In the genomic region with DNA sequence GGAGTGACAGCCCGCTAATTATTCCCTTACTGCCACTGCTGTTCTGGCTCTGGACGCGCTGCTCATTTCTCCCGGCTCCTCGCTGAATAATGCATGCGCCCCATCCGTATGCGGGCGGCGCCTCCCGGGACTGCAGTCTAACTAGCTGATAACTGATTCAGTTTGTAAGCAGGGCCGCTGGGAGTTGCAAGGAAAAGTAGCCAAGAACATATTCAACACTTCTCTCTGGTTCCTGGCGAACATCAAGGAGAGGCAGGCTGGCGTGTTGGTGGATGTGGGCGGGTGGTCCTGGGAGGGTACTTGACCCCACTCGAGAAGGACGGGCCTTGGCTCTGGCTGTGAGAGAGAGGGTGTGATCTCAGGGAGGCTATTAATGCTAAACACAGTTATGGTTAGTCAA, we compare ENCODE assay signal across 9 mouse cellular contexts. TPM values are rescaled to one million over a fixed set of nuclear protein-coding genes. Genes with fewer than 3 reads are reported as not detected.
A peak's percentile ranks its signal among the peaks of the same experiment; 100 is the strongest.
DNase-seq lines count a peak whose midpoint lies in the region; ATAC-seq lines count a peak whose summit lies in the region.
"Had no signal": no experiment of that assay in that cellular context is flagged by ENCODE, and none has a peak within 500 bp of the region (broad histone marks: within the 10 kb centered on the region; RNA-seq: fewer than 3 reads in every experiment).

No protein-coding gene starts in this region.

- peak overlapping the region; percentile 29 for H3K4me3 ChIP-seq in embryonic facial prominence, embryonic 15.5 days (replicated peaks)
- peak overlapping the region; percentile 24; the same call in 1 of the 2 replicates for H3K4me3 ChIP-seq in kidney, embryonic 14.5 days (ENCODE audit: low read length)
- no peak overlapping the region for H3K4me3 ChIP-seq in neural tube, embryonic 11.5 days (ENCODE audit: low read depth, low read length)

- H3K9me3 ChIP-seq in embryonic facial prominence, embryonic 15.5 days (replicated peaks): no peaks in the 10 kb centered on the region
- no peaks in the 10 kb centered on the region for H3K9me3 ChIP-seq in kidney, embryonic 14.5 days (ENCODE audit: control insufficient read depth, low read length)
- H3K9me3 ChIP-seq in neural tube, embryonic 11.5 days (ENCODE audit: control insufficient read depth, low read length): no peaks in the 10 kb centered on the region

- no peaks in the 10 kb centered on the region for H3K36me3 ChIP-seq in embryonic facial prominence, embryonic 15.5 days
- no peaks in the 10 kb centered on the region for H3K36me3 ChIP-seq in kidney, embryonic 14.5 days (ENCODE audit: control insufficient read depth, insufficient read depth, low read length)
- no peaks in the 10 kb centered on the region for H3K36me3 ChIP-seq in neural tube, embryonic 11.5 days (ENCODE audit: control insufficient read depth, insufficient read depth, low read length)

- intact Hi-C loops in left cerebral cortex, postnatal 4 days (cut with DNase I): loop anchor here (10.0 kb wide), 2 partner anchors 93 to 283 kb away; no protein-coding TSS in a partner anchor

- H3K27me3 ChIP-seq in embryonic facial prominence, embryonic 15.5 days: peaks cover 13% of the 10 kb centered on the region; the same call in 1 of the 2 replicates
- H3K27me3 ChIP-seq in kidney, embryonic 14.5 days (ENCODE audit: control insufficient read depth, insufficient read depth, low read length): peaks cover 4% of the 10 kb centered on the region
- no peaks in the 10 kb centered on the region for H3K27me3 ChIP-seq in neural tube, embryonic 11.5 days (ENCODE audit: control insufficient read depth, insufficient read depth, low read length)

- DNase-seq in brain, adult 2 months (ENCODE audit: low read depth, low spot score): peak; percentile 88
- peak; percentile 69 to 78 for DNase-seq in heart, adult 9 months (ENCODE audit: low spot score in 2 of 2)
- peak; percentile 63 for DNase-seq in left cerebral cortex, postnatal 4 days
- DNase-seq in neural tube, embryonic 11.5 days (ENCODE audit: low spot score): peak; percentile 84
- DNase-seq in spleen, adult 18-20 months: no peak

- ATAC-seq in embryonic facial prominence, embryonic 15.5 days (ENCODE audit: insufficient number of reproducible peaks, low FRiP score, low TSS enrichment, low read depth): peak; percentile 50; the same call in 1 of the 2 replicates
- ATAC-seq in kidney, embryonic 14.5 days (ENCODE audit: low FRiP score, low TSS enrichment): peak; percentile 60; the same call in 1 of the 2 replicates
- ATAC-seq in neural tube, embryonic 11.5 days (ENCODE audit: insufficient read depth, low FRiP score, low TSS enrichment): peak; percentile 49; the same call in 1 of the 2 replicates

- peaks cover 16% of the 10 kb centered on the region for H3K4me1 ChIP-seq in embryonic facial prominence, embryonic 15.5 days
- H3K4me1 ChIP-seq in kidney, embryonic 14.5 days (ENCODE audit: control insufficient read depth, insufficient read depth, low read length): peaks cover 16% of the 10 kb centered on the region
- peaks cover 26% of the 10 kb centered on the region for H3K4me1 ChIP-seq in neural tube, embryonic 11.5 days (ENCODE audit: control insufficient read depth, insufficient read depth, low read length)

- no peak overlapping the region for H3K27ac ChIP-seq in embryonic facial prominence, embryonic 15.5 days (replicated peaks)
- no peak overlapping the region for H3K27ac ChIP-seq in kidney, embryonic 14.5 days (ENCODE audit: low read depth, low read length)
- H3K27ac ChIP-seq in neural tube, embryonic 11.5 days (ENCODE audit: low read depth, low read length): peak overlapping the region; percentile 88

- H3K9ac ChIP-seq in embryonic facial prominence, embryonic 15.5 days: no peak overlapping the region
- no peak overlapping the region for H3K9ac ChIP-seq in kidney, embryonic 14.5 days (ENCODE audit: low read depth, low read length)
- peak overlapping the region; percentile 36; the same call in 1 of the 2 replicates for H3K9ac ChIP-seq in neural tube, embryonic 11.5 days (ENCODE audit: low read length)

- WGBS in embryonic facial prominence, embryonic 15.5 days: 8% methylated on average over 17 of the region's 17 CpGs
- 7% methylated on average over 17 of the region's 17 CpGs for whole genome bisulfite sequencing in kidney, embryonic 14.5 days
- WGBS in neural tube, embryonic 11.5 days: 6% methylated on average over 17 of the region's 17 CpGs

- peak overlapping the region; percentile 60 for H3K4me2 ChIP-seq in embryonic facial prominence, embryonic 15.5 days (replicated peaks)
- peak overlapping the region; percentile 48 for H3K4me2 ChIP-seq in kidney, embryonic 14.5 days (replicated peaks; ENCODE audit: low read depth, low read length)
- H3K4me2 ChIP-seq in neural tube, embryonic 11.5 days (ENCODE audit: low read depth): peak overlapping the region; percentile 55

RNA-seq across cellular contexts. Expression of a gene that starts 28.4 kb away (rescaled TPM):
- polyA plus RNA-seq in embryonic facial prominence, embryonic 15.5 days (2015; fragmentation: Nextera tagmentation; extraction: Ambion mirVana): not detected in 2 replicates
- not detected in 2 replicates for polyA plus RNA-seq in kidney, embryonic 14.5 days (2014; fragmentation: Nextera tagmentation; extraction: Ambion mirVana)
- not detected for total RNA-seq in left cerebral cortex, postnatal 4 days (2021)
- polyA plus RNA-seq in neural tube, embryonic 11.5 days (2014; fragmentation: Nextera tagmentation; extraction: Ambion mirVana): not detected in 2 replicates
- total RNA-seq: neutrophil, adult 5-6 weeks had no signal
- polyA plus RNA-seq: cerebellum, adult 2 months had no signal

Comparison
In these comparisons a context has a peak if more than half of its experiments do, and no peak if none do; other contexts are left out.
1. DNase-seq: peak in brain, adult 2 months (single experiment), heart, adult 9 months (2 of 2), left cerebral cortex, postnatal 4 days (single experiment) and neural tube, embryonic 11.5 days (single experiment); none in spleen, adult 18-20 months (0 of 2).
2. Peak in every context shown above with its lines, with median percentiles within 50 percentile points of each other: ATAC-seq and H3K4me2 ChIP-seq.